Mouse (Mus musculus): Measurements from ENCODE around the gene Dcaf15. TPM values are rescaled to one million over a fixed set of nuclear protein-coding genes. Genes with fewer than 3 reads are reported as not detected.

The Dcaf15 gene
- polyA plus RNA-seq, 1 experiment from 2014 or later: 20.2 TPM

GRCm38 (mm10) chr8:84090585-84090984, 14.0 kb downstream of the Dcaf15 start:
- Histone ChIP-seq H3K9ac (no peak overlapping the region), H3K9me3 (no peaks in the 10 kb centered on the region), H3K27ac (no peak overlapping the region), H3K36me3 (peaks cover 97% of the 10 kb centered on the region), H3K4me3 (no peak overlapping the region), H3K4me1 (replicated peaks) (no peaks in the 10 kb centered on the region), H3K27me3 (no peaks in the 10 kb centered on the region), H3K4me2 (no peak overlapping the region)
- ATAC-seq (ENCODE audit: low FRiP score): no peak
- WGBS: 94% methylated on average over 8 of the region's 8 CpGs

GRCm38 (mm10) chr8:84089277-84089676, 15.3 kb downstream of the Dcaf15 start:
- H3K9ac ChIP-seq: no peak overlapping the region
- H3K4me2 ChIP-seq: no peak overlapping the region
- peaks cover 5% of the 10 kb centered on the region; the same call in 1 of the 2 replicates for H3K4me1 ChIP-seq (replicated peaks)
- no peaks in the 10 kb centered on the region for H3K27me3 ChIP-seq
- peaks cover 93% of the 10 kb centered on the region for H3K36me3 ChIP-seq
- no peak overlapping the region for H3K27ac ChIP-seq
- no peak for ATAC-seq (ENCODE audit: low FRiP score)
- no peak overlapping the region for H3K4me3 ChIP-seq
- WGBS: 83% methylated on average over 9 of the region's 9 CpGs
- H3K9me3 ChIP-seq: no peaks in the 10 kb centered on the region

- H3K36me3 ChIP-seq: peaks cover 92% of the 10 kb centered on the region
- no peak overlapping the region for H3K27ac ChIP-seq
- no peak for ATAC-seq (ENCODE audit: low FRiP score)
- 96% methylated on average over 14 of the region's 14 CpGs for WGBS
- no peak overlapping the region for H3K4me3 ChIP-seq
- no peaks in the 10 kb centered on the region for H3K27me3 ChIP-seq
- H3K9ac ChIP-seq: no peak overlapping the region
- H3K4me1 ChIP-seq (replicated peaks): peaks cover 11% of the 10 kb centered on the region; the same call in 1 of the 2 replicates
- no peak overlapping the region for H3K4me2 ChIP-seq
- H3K9me3 ChIP-seq: no peaks in the 10 kb centered on the region
Measured at GRCm38 (mm10) chr8:84087821-84088220, 16.7 kb downstream of the Dcaf15 start.

GRCm38 (mm10) chr8:84087156-84087555, 17.4 kb downstream of the Dcaf15 start:
- ATAC-seq (ENCODE audit: low FRiP score): no peak
- 93% methylated on average over 7 of the region's 7 CpGs for WGBS
- peaks cover 11% of the 10 kb centered on the region; the same call in 1 of the 2 replicates for H3K4me1 ChIP-seq (replicated peaks)
- H3K9ac ChIP-seq: no peak overlapping the region
- no peak overlapping the region for H3K4me3 ChIP-seq
- no peaks in the 10 kb centered on the region for H3K27me3 ChIP-seq
- no peak overlapping the region for H3K4me2 ChIP-seq
- no peak overlapping the region for H3K27ac ChIP-seq
- peaks cover 92% of the 10 kb centered on the region for H3K36me3 ChIP-seq
- H3K9me3 ChIP-seq: no peaks in the 10 kb centered on the region

GRCm38 (mm10) chr8:84084341-84085115, 20.0 kb downstream of the Dcaf15 start:
- Histone ChIP-seq H3K9me3 (no peaks in the 10 kb centered on the region), H3K4me1 (replicated peaks) (peaks cover 11% of the 10 kb centered on the region; the same call in 1 of the 2 replicates), H3K4me2 (peak overlapping the region; percentile 1; the same call in 1 of the 2 replicates), H3K27ac (no peak overlapping the region), H3K4me3 (no peak overlapping the region), H3K27me3 (no peaks in the 10 kb centered on the region), H3K9ac (peak overlapping the region; percentile 35; the same call in 1 of the 2 replicates), H3K36me3 (peaks cover 91% of the 10 kb centered on the region)
- WGBS: 32% methylated on average over 42 of the region's 42 CpGs
- ATAC-seq (ENCODE audit: low FRiP score): peak; percentile 57

GRCm38 (mm10) chr8:84083829-84084241, 20.7 kb downstream of the Dcaf15 start:
- Histone ChIP-seq H3K4me2 (no peak overlapping the region), H3K4me1 (replicated peaks) (peaks cover 11% of the 10 kb centered on the region; the same call in 1 of the 2 replicates), H3K36me3 (peaks cover 90% of the 10 kb centered on the region), H3K9ac (no peak overlapping the region; the same call in 1 of the 2 replicates), H3K9me3 (no peaks in the 10 kb centered on the region), H3K4me3 (no peak overlapping the region), H3K27me3 (no peaks in the 10 kb centered on the region), H3K27ac (no peak overlapping the region)
- peak; percentile 40 for ATAC-seq (ENCODE audit: low FRiP score)
- WGBS: 16% methylated on average over 8 of the region's 8 CpGs

GRCm38 (mm10) chr8:84079206-84079605, 25.4 kb downstream of the Dcaf15 start:
- H3K9me3 ChIP-seq: no peaks in the 10 kb centered on the region
- 93% methylated on average over 5 of the region's 5 CpGs for WGBS
- no peaks in the 10 kb centered on the region for H3K27me3 ChIP-seq
- H3K27ac ChIP-seq: no peak overlapping the region
- no peak overlapping the region for H3K9ac ChIP-seq
- ATAC-seq (ENCODE audit: low FRiP score): no peak
- H3K36me3 ChIP-seq: peaks cover 86% of the 10 kb centered on the region
- no peak overlapping the region for H3K4me2 ChIP-seq
- H3K4me3 ChIP-seq: no peak overlapping the region
- peaks cover 13% of the 10 kb centered on the region for H3K4me1 ChIP-seq (replicated peaks)

GRCm38 (mm10) chr8:84076849-84077248, 27.7 kb downstream of the Dcaf15 start:
- no peak for ATAC-seq (ENCODE audit: low FRiP score)
- peaks cover 30% of the 10 kb centered on the region for H3K4me1 ChIP-seq (replicated peaks)
- H3K4me3 ChIP-seq: no peak overlapping the region
- no peaks in the 10 kb centered on the region for H3K27me3 ChIP-seq
- 94% methylated on average over 3 of the region's 3 CpGs for WGBS
- no peaks in the 10 kb centered on the region for H3K9me3 ChIP-seq
- no peak overlapping the region for H3K4me2 ChIP-seq
- H3K9ac ChIP-seq: no peak overlapping the region
- H3K27ac ChIP-seq: no peak overlapping the region
- H3K36me3 ChIP-seq: peaks cover 66% of the 10 kb centered on the region

GRCm38 (mm10) chr8:84076412-84076811, 28.2 kb downstream of the Dcaf15 start:
- Histone ChIP-seq H3K4me2 (no peak overlapping the region), H3K36me3 (peaks cover 62% of the 10 kb centered on the region), H3K27me3 (no peaks in the 10 kb centered on the region), H3K9ac (no peak overlapping the region), H3K4me3 (no peak overlapping the region), H3K9me3 (no peaks in the 10 kb centered on the region), H3K4me1 (replicated peaks) (peaks cover 34% of the 10 kb centered on the region), H3K27ac (no peak overlapping the region)
- no peak for ATAC-seq (ENCODE audit: low FRiP score)
- WGBS: 100% methylated on average over 1 of the region's 1 CpGs

- Histone ChIP-seq H3K36me3 (peaks cover 37% of the 10 kb centered on the region), H3K4me2 (peak overlapping the region; percentile 19), H3K9me3 (no peaks in the 10 kb centered on the region), H3K27ac (peak overlapping the region; percentile 77), H3K4me3 (no peak overlapping the region), H3K27me3 (no peaks in the 10 kb centered on the region), H3K9ac (peak overlapping the region; percentile 56), H3K4me1 (replicated peaks) (peaks cover 62% of the 10 kb centered on the region)
- 34% methylated on average over 10 of the region's 10 CpGs for WGBS
- ATAC-seq (ENCODE audit: low FRiP score): peak; percentile 41
Measured at GRCm38 (mm10) chr8:84073230-84073976, 31.2 kb downstream of the Dcaf15 start.

- Histone ChIP-seq H3K4me1 (replicated peaks) (peaks cover 72% of the 10 kb centered on the region), H3K36me3 (peaks cover 32% of the 10 kb centered on the region), H3K27ac (peak overlapping the region; percentile 77; the same call in 1 of the 2 replicates), H3K27me3 (no peaks in the 10 kb centered on the region), H3K4me3 (no peak overlapping the region), H3K9me3 (no peaks in the 10 kb centered on the region), H3K9ac (peak overlapping the region; percentile 39; the same call in 1 of the 2 replicates), H3K4me2 (no peak overlapping the region)
- 90% methylated on average over 10 of the region's 10 CpGs for WGBS
- no peak for ATAC-seq (ENCODE audit: low FRiP score)
Measured at GRCm38 (mm10) chr8:84072321-84072720, 32.2 kb downstream of the Dcaf15 start.

- Histone ChIP-seq H3K27ac (0 out of 2 replicates have a peak overlapping the region, but pooled peaks have one; percentile 77), H3K27me3 (no peaks in the 10 kb centered on the region), H3K4me3 (no peak overlapping the region), H3K36me3 (peaks cover 28% of the 10 kb centered on the region), H3K9ac (peak overlapping the region; percentile 39; the same call in 1 of the 2 replicates), H3K9me3 (no peaks in the 10 kb centered on the region), H3K4me1 (replicated peaks) (peaks cover 72% of the 10 kb centered on the region), H3K4me2 (no peak overlapping the region)
- ATAC-seq (ENCODE audit: low FRiP score): no peak
- WGBS: 79% methylated on average over 3 of the region's 3 CpGs
Measured at GRCm38 (mm10) chr8:84071921-84072320, 32.6 kb downstream of the Dcaf15 start.
